Mouse (Mus musculus) erythroblast, adult 5-6 weeks (primary cell): ENCODE measurements around the gene Polr3e. TPM values are rescaled to one million over a fixed set of nuclear protein-coding genes. Genes with fewer than 3 reads are reported as not detected.
A peak's percentile ranks its signal among the peaks of the same experiment; 100 is the strongest.
"Not testable (repeated sequence)": the region's sequence is repeated elsewhere in the genome, so short reads cannot be mapped to it uniquely, and the experiment has no call there.

Source experiments
- ATAC-seq: replicated peaks from 2 replicates; pipeline ENCODE4 v1.8.0; 2016; ENCODE audit warnings: moderate number of reproducible peaks, mild to moderate bottlenecking, moderate TSS enrichment, inconsistent platforms; ENCODE audit not compliant: poor library complexity, low FRiP score, severe bottlenecking
- total RNA-seq, 2 experiments: library from RNA; stranded (forward) in 1 of 2; stranded (reverse) in 1 of 2; fragments of 150-400 nt in 1 of 2; fragments of 200-764, 138-1000 nt in 1 of 2; gene quantifications; 2 replicates each; pipeline versions ENCODE4 v1.2.3 to v1.2.4; 2015 to 2017; ENCODE audit warnings: low replicate concordance in 2 of 2

Gene Polr3e
- total RNA-seq, 2 experiments from 2014 or later, result 3.1 to 6.2 TPM

DNA sequence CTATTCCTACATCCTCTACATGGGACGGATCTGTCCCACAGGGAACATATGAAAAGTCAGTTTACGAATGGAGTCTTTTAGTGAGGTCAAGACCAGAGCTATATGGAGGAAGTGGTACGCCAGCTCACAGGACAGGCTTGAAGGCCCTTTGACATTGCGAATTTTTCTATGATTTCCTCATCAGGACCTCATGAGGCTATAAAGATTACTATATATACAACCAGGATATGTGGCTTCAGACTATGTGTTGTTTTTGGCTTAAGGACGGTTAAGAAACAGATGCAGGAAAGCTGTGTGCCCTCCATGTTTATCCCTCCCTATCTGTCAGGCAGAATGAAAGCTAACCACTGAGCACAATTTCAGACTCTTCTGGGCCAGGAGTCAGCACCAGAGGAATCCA lies 45.6 kb downstream of the Polr3e start:
- no peak for ATAC-seq

DNA sequence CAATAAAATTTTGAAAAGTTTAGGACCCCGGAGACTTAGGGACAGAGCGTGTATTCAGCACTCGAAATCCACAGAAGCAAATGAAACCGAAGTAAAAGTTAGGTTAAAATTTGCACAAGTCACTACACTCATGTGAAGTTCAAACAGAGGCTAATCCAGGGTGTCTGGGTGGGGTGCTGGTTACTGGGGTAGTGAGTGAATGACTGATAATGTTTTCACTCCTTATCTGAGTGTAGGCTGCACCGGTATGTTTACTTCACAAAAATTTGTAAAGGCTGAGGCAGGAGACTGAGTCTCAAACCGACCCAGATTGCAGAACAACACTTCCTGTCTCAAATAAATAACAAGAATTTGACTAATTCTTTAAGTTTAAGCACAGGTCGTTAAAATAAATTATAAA lies 51.7 kb downstream of the Polr3e start:
- ATAC-seq, result peak; percentile 91

DNA sequence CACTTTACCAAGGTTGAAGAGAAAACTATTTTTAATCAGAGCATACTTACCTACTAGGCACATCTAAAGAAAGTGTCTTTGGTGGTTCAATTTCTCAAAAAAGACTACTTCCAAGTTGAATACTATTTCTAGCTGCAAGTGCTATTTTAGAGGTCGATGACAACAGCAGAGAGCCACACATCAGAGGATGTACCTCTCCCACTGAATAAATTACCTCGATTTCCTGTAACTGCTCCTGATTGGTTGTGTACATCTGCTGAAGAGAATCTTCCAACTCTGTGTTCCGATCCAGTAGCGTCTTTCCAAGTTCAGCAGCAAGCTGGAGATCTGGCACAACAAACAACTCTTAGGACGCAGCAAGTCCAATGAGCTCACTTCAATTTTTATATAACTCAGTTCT lies 52.6 kb downstream of the Polr3e start:
- no peak for ATAC-seq

DNA sequence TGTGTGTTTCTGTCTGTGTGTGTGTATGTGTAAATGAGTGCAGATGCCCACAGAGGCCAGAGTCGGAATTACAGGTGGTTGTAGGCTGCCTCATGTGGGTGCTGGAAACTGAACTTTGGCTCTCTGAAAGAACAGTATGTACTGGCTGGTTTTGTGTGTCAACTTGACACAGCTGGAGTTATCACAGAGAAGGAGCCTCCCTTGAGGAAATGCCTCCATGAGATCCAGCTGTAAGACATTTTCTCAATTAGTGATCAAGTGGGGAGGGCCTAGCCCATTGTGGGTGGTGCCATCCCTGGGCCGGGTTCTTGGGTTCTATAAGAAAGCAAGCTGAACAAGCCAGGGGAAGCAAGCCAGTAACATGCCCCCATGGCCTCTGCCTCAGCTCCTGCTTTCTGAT lies 54.9 kb downstream of the Polr3e start:
- not testable (repeated sequence) for ATAC-seq

DNA sequence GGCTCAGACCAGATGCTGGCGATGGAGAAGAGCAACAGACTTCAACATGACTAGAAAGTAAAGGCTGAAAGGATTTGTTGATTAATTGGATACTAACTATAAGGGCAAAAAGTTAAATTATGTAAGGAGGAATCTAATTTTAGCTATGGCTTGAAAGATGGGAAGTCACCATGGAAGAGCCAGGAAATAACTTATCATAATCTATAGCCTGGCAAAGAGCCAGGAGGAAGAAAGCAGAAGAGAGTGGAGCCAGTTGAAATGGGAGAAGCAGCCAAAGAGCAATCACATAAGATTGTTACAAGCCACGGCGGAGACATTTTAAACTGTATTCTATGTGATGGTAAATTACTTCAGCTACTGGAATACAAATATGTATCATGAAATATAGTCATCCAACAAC lies 56.5 kb downstream of the Polr3e start:
- no peak for ATAC-seq

DNA sequence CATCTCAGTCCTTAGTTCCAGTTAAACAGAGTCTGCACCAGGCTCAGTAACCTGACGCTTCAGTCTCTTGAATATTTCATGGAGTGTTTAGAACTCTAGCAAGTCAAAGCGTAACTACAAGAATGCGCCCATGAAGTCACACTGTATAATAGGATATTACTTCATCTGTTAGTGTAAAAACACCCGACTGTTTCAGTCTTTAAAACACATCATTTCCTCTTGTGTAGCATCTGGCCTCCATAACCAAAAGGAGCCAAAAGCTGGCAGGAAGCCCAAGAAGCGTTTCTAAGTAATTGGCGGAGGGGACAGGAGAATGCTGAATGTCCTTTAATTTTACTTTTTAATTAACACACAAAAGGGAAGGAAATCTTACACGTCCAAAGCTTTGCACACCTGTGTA lies 59.5 kb downstream of the Polr3e start:
- no peak for ATAC-seq

DNA sequence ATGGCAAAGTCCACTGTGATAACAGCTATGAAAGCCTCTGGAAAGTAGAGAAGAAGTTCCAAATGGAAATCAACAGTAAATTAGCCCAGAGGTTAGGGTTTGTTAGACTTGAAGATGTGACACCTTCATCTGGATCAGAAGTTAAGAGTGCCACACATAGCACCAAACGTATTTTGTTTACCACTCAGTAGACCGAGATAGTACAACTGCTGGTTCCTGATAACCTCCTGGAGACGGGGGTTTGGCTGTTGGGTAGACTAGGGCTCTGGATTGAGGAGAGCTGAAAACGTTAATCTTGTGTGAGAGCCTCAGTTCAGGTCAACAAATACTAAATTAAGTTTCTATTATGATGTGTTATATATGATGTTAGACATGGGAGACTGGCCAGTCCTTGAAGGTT lies 62.5 kb downstream of the Polr3e start:
- peak; percentile 65 for ATAC-seq

DNA sequence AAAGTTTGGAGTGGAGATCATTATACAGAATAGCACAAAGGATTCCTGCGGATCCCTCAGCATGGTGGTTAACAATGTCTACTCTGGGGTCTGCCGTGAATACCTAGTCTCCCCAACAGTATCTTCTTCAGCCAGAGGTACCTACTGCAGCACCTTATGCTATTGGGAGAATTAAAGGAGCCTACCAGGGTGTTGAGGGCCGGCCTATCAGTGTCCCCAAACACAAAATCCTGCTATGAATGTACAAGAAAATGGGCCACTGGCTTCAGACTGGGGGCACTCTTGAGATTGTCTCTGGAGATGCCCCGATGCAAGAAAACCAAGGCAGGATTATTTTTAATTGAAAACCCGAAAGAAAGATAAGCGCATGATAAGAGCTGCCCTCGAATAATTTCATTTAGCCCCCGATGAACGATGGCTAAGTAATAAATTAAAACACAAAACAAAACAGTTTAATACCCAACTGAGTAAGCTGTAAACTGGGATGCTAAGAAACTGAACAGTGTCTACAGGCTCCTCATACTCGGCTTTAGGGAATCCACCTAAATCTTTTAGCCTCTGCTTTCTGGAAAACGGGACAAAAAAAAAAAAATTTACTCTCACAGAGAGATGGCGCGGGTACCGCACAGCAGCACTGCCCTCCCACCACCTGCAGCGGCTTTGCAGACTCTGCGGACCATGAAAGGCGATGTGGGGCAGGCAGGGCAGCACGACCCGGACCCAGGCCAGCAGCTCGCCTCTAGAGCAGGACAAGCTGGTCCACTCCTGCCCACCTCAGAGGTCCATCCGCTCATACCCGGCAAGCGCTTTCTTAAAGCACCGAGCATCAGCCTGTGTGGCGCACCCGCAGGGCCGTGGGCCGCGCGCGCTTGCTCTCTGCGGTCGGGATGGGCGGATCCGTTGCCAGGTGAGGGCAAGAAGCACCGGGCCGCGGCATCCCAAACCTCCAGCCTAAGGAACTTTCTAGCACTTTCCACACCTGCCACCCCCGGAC lies 63.7 kb downstream of the Polr3e start:
- ATAC-seq, result peak; percentile 31

DNA sequence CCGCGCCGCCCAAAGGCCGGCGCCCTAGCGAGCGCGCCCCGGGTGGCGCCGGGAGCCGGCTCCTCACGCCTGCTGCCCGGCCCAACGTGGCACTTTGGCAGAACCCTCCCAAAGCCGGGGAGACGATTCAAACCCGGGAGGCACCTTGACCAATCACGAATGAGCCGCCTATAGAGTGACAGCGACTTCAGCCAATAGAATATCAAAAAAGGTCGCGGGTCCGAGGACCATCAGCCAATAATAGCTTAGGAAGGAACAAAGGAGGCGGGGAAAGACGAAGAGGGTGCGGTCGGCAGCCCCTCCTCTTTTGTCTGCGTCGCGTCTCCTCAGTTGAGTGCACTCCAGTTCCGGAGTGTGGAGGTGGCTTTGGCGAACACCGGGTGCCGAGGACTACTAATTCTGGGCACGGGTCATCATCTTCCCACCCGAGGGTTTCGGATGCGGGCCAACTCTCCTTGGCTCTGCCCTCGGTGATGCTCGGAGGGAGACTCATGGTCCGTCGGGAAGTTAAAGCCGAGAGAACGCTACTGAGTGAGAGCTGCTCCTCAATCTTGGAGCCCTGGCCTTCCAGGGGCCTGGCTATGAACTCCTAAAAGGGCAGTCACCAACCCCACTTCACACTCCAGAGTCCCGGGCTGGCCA lies 64.8 kb downstream of the Polr3e start, which contains the start of the genes Cdr2 and Mfsd13b:
Cdr2 (minus strand) TSS at position 113 of the 642 bp plus-strand sequence.
Mfsd13b (plus strand) TSS at position 310 of the 642 bp plus-strand sequence.
- peak; percentile 76 for ATAC-seq

DNA sequence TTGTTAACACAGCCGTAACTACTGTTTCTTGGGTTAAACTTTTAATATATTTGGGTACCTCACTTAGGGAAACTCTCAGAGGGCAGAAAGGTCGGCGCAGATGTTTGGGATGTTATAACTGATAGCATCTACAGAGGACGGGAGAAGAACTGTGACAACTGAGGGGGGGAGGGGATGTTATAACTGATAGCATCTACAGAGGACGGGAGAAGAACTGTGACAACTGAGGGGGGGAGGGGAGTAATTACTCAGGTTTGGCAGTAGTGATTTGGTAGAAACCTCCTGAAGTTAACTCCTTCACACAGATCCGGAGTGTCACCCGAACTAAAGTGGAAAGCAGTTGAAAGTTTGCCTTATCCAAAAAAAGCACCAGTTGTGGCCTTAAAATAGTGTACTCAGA lies 65.4 kb downstream of the Polr3e start:
- no peak for ATAC-seq

DNA sequence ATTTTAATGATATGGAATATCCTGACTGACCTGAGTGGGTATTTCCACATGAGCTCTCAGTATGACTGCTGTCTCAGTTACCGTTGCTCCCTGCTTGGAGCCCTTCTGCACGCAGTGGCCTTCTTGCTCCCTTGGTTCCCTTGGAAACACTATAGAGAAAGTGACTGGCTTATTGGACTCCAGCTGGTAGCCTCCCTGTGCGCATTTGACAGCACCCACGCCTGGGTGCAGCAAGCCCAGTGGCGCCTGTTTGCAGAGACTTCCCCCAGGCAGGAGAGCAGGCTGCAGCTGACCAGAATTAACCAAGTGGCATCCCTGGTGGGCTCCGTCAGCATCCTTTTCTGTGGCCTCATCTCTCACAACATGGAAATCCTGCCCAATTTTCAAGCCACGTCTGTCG lies 73.6 kb downstream of the Polr3e start:
- no peak for ATAC-seq

Other genes starting within 250 kb of the Polr3e start
- gene Pdzd9, start 247.4 kb upstream of the Polr3e start, total RNA-seq (2015; ENCODE audit: low replicate concordance), result not detected in 2 replicates
- not detected in 2 replicates for gene Pdzd9, start 247.4 kb upstream of the Polr3e start, total RNA-seq (2017; ENCODE audit: low replicate concordance)
- gene Mosmo, start 240.1 kb upstream of the Polr3e start, total RNA-seq (2015; ENCODE audit: low replicate concordance), result 8.8 and 13.2 TPM in 2 replicates
- gene Mosmo, start 240.1 kb upstream of the Polr3e start, total RNA-seq (2017; ENCODE audit: low replicate concordance), result 3.0 and 4.7 TPM in 2 replicates
- not detected in 2 replicates for gene Vwa3a, start 178.4 kb upstream of the Polr3e start, total RNA-seq (2015; ENCODE audit: low replicate concordance)
- gene Vwa3a, start 178.4 kb upstream of the Polr3e start, total RNA-seq (2017; ENCODE audit: low replicate concordance), result not detected in 2 replicates
- not detected in 2 replicates for gene Gm5737, start 105.4 kb upstream of the Polr3e start, total RNA-seq (2015; ENCODE audit: low replicate concordance)
- gene Gm5737, start 105.4 kb upstream of the Polr3e start, total RNA-seq (2017; ENCODE audit: low replicate concordance), result not detected in 2 replicates
- gene Eef2k, start 74.9 kb upstream of the Polr3e start, total RNA-seq (2015; ENCODE audit: low replicate concordance), result 12.3 and 24.0 TPM in 2 replicates
- gene Eef2k, start 74.9 kb upstream of the Polr3e start, total RNA-seq (2017; ENCODE audit: low replicate concordance), result 77.4 and 97.0 TPM in 2 replicates
- gene Cdr2, start 64.6 kb downstream of the Polr3e start, total RNA-seq (2015; ENCODE audit: low replicate concordance), result 501 and 553 TPM in 2 replicates
- 1,057 and 1,255 TPM in 2 replicates for gene Cdr2, start 64.6 kb downstream of the Polr3e start, total RNA-seq (2017; ENCODE audit: low replicate concordance)
- gene Mfsd13b, start 64.8 kb downstream of the Polr3e start, total RNA-seq (2015; ENCODE audit: low replicate concordance), result not detected in 2 replicates
- 0.26 TPM in 1 of 2 replicates, not detected in the other for gene Mfsd13b, start 64.8 kb downstream of the Polr3e start, total RNA-seq (2017; ENCODE audit: low replicate concordance)
- 29.2 and 54.1 TPM in 2 replicates for gene Mettl9, start 116.7 kb downstream of the Polr3e start, total RNA-seq (2015; ENCODE audit: low replicate concordance)
- gene Mettl9, start 116.7 kb downstream of the Polr3e start, total RNA-seq (2017; ENCODE audit: low replicate concordance), result 38.6 and 72.2 TPM in 2 replicates
- 143 and 177 TPM in 2 replicates for gene Igsf6, start 156.8 kb downstream of the Polr3e start, total RNA-seq (2015; ENCODE audit: low replicate concordance)
- 89.2 and 93.5 TPM in 2 replicates for gene Igsf6, start 156.8 kb downstream of the Polr3e start, total RNA-seq (2017; ENCODE audit: low replicate concordance)
- not detected in 2 replicates for gene Otoa, start 163.9 kb downstream of the Polr3e start, total RNA-seq (2015; ENCODE audit: low replicate concordance)
- gene Otoa, start 163.9 kb downstream of the Polr3e start, total RNA-seq (2017; ENCODE audit: low replicate concordance), result not detected in 2 replicates